Mouse (Mus musculus): ENCODE results near the gene Kpna2.
A peak's percentile ranks its signal among the peaks of the same experiment; 100 is the strongest.

Kpna2 gene

DNA sequence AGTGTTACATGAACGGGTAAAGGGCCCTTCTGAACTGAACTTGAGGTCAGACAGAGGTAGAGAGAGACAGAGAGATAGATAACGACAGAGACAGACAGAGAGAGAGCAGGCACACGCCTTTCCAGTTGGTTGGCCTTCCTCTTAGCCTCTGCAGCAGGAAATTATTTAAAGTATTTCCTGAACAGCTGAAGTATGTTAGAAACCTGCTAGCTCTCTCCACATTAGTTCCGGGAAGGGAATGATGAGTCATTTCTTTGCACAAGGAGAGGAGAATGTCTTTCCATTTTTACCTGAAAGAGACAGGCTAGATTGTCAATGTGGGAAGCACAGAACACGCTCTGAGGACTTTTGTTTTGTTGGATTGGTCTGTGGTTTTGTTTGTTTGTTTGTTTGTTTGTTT, 17.0 kb downstream of the Kpna2 start:
- peak; percentile 71 for DNase-seq (ENCODE audit: inconsistent ontology term)

DNA sequence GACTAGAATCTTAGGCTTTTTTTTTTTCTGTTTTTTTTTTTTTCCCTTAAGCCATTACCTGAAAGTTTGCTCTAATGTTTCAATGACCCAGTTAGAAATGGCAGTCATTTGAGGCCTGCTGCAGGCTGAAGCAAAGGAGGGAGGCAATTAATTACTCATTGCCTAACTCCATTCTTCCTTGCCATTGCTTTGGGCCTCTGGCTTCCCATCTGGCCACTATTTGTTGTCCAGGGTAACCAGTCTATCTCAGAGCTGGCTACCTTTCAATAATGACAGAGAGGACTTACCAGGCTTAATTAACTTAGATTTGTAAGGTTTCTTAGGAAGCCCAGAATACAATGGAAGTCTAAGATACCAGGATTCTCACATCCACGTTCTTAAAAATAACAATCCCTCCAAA, 17.6 kb downstream of the Kpna2 start:
- DNase-seq (ENCODE audit: inconsistent ontology term): peak; percentile 84

DNA sequence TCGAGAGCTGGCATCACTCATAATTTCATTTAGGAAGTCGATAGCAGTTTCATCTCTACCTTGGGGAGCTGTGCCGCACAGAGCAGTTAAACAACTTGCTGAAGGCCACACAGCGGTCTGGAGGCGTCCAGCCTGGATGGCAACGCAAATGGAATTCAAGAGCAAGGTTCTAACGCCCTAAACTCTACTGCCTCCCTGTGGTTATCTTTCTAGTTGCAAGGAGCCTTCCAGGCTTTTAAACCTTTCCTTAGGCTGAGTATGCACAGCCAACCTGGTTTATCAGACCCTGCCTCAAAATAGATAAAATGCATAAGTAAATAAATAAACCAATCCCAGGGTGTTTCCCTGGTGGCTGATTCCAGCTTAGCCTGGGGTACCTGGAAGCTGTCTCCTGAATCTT, 18.9 kb downstream of the Kpna2 start:
- DNase-seq (ENCODE audit: inconsistent ontology term): peak; percentile 66

DNA sequence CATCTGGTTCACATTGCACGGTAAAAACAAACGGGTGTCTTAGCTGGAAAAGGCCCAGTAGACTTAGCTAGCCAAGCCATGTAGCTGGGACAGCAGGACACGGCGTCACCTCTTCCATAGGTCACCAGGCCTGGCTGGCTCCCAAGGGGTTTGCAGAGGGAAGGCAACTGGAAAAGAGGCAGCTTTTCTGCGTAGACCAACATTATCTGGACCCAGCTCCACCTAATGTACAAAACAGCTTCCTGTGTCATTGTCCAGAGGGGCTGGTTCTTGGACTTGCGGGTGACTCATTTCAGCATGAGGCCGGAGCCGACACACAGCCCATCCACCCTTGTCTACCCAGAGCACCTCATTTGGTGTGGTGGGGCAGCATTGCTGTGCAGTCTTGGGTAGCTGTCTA, 23.1 kb downstream of the Kpna2 start:
- DNase-seq (ENCODE audit: inconsistent ontology term): no peak

DNA sequence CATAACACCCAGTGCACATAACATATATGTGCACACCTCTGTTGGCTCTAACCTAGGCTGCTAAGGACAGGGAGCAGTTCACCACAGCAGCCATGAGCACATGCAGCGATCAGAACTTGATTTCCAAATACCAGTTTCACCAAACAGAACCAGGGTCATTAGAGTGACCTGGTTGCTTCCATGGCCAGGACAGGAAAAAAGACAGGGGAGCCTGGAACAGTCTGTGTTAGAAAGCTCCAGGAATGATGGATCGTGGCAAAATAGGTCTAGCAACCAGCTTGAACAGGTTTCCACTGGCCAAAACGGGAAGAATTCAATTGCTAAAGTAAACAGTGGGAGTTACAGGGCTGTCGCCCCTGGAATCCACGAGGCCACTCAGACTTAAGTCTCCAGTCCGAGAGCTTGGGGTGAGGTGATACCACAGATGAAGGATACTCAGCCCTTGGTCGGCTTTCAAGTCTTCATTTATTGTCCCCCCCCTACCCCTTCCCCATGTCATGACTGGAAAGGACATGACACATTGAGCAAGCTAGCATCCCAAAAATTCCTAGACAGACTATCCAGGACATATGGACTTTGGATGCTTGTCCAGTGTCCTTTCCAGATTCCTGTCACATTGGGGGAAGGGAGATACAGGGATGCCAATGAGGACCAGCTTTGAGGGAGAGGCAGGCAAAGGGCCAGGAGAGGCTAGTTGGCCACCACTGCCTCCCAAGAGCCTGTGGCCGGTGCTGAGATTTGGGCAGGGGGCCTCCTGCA, 23.7 kb downstream of the Kpna2 start:
- DNase-seq (ENCODE audit: inconsistent ontology term): no peak

DNA sequence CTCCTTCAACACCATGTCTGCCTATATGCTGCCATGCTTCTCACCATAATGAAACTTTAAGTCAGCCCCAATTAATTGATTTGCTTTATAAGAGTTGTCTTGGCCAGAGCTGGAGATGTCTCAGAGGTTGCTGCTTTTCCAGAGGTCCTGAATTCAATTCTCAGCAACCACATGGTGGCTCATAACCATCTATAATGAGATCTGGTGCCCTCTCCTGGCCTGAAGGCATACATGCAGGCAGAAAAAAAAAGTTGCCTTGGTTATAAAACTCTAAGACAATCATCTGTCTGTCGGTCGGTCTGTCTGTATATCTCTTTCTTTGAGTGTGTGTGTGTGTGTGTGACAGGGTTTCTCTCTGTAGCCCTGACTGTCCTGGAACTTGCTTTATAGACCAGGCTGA, 24.9 kb downstream of the Kpna2 start:
- DNase-seq (ENCODE audit: inconsistent ontology term): no peak

DNA sequence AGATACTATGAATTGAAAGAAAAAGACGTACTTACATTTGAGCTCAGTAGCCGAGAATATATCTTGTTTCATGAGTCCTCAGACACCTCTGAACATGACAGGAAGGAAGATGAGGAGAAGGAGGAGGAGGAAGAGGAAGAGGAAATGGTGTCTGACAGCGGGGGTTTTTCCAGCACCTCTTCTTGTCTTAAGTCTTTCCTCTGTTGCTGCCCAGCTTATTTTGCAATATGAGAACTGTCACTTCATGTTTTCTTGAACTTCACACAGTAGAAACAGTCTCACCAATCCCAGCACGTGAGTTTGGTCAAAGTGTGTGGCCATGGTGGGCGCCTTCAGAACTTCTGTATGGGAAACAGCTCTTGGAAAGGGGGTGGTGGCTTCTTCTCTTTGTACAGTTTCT, 26.3 kb downstream of the Kpna2 start:
- no peak for DNase-seq (ENCODE audit: inconsistent ontology term)

DNA sequence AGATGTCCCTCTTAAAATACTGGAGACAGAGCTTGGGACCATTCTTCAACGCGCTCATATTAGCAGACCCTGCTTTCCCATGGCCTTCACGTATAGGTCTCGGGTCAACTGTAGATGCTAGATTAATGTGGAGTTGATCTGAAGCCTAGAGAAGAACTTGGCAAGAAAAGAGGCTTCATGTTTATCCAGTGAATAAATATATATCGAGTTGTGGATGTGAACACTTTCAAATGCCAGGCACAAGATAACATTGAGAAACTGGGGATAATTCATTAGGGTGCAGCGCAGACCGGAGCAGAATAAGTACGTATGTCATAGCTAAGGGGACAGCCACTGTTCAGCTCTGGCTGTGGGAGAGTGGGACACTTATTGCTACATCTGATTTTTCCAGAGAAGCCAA, 29.5 kb downstream of the Kpna2 start:
- DNase-seq (ENCODE audit: inconsistent ontology term): no peak

DNA sequence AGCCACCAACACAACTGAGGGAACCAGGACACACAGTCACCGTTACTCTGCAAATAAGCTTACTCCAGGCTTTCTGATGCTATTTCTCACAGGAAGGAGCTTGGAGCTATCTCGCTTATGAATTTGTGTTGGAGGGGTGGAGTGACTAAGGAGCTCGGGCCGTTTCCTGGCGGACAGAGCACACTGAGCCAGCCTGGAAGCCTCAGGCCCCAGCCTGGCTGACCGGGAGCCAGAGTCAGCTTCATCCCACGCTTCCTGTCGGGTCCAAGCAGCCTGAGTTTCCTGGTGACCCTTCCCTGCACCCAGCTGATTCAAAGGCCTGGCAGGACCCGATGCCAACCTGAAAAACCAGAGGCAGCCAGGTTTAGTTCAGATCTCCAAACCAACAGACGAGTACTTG, 31.7 kb downstream of the Kpna2 start:
- no peak for DNase-seq (ENCODE audit: inconsistent ontology term)

DNA sequence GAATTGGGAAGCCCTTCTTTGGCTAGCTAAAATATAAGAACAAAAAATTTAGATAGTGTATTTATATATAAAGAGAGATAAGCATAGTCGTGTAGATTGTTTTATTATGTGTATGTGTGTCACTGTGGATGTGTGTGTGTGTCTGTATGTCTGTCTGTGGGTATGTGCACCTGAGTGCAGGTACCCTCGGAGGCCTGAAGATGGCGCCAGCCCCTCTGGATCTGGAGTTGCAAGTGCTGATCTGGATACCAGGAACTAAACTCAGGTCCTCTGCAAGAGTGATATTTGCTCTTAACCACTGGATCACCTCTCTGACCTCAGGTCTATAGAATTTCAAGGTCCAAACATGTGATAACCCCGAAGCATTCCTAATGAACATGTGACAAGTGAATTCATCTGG, 33.5 kb downstream of the Kpna2 start:
- no peak for DNase-seq (ENCODE audit: inconsistent ontology term)

DNA sequence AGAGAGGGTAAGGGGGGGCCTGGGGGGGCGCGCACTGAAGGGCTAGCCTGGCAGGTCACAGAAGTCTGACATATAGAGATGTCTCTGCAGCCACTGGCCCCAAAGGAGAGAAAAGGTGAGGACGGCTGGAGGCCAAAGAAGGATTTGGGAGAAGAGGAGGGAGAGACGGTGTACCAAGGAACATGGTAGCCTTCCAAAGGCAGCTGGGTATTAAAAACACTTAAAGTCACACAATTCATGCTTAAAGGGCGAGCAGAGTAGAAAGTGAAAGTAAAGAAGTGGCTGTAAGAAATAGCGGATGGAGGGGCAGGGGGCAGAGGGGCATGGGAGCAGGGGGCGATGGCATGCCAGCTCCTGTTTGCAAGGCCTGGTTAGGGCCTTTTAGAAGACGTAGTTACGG, 37.0 kb downstream of the Kpna2 start:
- DNase-seq (ENCODE audit: inconsistent ontology term): no peak

DNA sequence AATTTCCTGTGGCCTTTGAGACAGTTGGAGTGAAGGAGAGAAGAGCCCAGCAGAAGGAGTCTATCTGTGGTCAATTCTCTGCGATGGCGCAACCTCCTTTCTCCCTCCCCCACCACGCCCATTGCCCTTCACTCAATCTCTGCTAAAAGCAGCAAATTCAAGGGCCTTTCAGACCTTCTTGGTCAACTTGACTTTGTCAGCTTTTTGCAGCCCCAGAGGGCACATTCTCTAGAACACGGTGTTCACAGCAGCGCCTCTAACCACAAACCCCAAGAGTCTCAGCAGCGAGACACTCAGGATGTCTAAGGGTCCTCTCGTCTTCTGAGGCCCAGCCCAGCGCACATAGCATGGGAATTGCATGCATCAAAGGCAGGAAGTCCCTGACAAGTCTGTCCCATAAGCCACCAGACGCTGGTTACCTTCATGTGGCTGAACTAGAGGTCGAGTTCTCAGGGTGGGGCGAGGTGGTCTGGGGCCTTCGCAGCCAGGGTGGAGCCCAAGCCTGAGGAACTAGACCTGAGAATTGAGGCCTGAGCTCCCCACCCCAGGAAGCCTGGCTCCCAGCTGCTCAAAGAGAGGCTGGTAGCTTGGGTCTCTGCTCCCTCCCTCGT, 37.8 kb downstream of the Kpna2 start:
- DNase-seq (ENCODE audit: inconsistent ontology term): no peak

DNA sequence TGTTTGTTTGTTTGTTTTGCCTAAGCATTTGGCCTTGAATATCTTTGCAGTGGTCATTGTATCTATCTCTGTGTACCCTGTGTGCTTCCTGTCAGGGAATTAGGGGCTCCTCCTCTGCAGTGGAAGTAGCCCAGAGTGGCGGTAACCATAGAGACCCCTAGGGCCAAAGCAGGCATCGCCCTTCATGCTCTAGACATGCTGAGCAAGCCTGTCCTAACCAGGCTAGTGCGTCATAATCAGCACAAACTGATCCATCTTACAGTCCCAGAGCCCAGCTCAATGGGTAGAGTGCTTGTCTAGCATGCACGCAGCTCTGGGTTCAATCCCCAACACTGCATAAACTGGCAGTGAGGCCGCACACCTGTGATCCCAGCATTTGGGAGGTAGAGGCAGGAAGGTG, 40.2 kb downstream of the Kpna2 start:
- DNase-seq (ENCODE audit: inconsistent ontology term): no peak

DNA sequence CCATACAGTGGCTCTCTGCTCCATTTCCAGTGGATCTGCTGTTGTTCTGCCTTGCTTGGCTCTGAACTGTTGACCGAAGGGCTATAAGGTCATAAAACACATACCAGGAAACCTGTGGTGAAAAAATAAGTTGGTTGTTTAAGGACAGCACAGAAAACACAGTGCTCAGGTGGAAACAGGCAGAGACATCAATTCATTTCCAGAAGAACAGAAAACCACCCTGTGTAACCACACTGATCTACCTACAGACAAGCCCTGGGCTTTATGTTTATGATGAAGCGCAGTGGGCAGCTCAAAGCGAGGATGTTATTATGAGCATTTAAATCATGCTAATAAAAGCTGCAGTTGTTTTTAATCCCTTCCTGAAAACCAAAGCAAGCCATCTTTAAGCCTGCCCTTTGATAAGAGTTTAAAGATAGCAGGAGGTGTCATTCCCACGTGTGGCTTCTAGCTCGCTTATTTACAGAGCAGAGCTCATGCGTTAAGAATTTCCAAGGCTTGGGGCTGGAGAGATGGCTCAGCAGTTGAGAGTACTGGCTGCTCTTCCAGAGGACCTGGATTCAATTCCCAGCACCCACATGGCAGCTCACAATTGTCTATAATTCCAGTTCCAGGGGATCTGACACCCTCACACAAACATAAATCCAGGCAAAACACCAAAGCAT, 40.8 kb downstream of the Kpna2 start:
- no peak for DNase-seq (ENCODE audit: inconsistent ontology term)

DNA sequence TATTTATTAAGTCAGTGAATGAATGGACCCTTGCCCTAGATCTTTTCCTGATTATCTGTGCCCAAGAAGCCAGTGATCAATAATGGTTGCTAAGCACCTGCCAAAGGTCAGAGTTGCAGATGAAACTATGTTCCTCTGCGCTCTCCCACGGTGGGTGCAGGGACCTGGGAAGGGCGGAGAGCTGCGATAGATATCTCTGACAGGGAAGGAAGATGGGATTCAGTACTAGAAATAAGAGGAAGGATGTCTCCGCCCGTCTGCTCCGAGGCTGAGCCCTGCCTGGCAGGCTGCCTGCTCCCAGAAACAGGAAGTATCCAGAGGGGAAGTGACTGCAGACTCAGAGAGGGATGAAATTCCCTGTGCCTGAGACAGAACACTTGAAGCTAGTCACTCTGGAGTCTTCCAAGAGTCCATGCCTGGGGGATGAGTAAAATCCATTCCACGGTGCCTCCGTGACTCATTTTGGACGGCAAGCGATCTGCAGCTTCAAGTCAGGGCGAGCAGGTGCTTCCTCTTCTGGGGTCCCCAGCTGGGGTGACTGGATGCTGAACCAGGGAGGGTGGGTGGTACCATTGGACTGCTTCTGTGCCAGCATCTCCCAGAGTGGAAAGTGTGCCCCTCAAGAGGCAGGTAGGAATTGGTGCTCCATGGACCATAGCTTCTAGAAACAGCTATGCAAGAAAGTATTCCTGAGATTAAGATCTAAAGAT, 41.9 kb downstream of the Kpna2 start:
- DNase-seq (ENCODE audit: inconsistent ontology term): peak; percentile 22

DNA sequence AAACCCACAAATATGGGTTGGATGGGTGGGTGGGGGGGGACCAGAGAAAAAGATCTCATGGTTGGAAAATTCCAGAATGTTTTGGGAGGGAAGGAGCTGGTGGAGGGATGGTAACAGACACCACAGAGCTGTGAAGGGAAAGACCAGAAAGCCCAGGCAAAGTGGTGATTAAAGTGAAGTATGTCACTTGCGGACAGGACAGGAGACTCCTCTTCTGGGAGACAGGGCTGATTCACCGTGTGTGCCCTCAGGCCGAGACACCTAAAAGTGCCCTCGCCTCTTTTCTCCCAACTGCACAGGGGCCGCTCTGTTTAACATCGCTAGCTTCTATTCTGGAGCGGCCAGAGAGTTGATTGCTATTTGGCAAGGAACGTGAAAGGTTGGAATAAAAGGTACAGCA, 44.8 kb downstream of the Kpna2 start:
- DNase-seq (ENCODE audit: inconsistent ontology term): no peak

DNA sequence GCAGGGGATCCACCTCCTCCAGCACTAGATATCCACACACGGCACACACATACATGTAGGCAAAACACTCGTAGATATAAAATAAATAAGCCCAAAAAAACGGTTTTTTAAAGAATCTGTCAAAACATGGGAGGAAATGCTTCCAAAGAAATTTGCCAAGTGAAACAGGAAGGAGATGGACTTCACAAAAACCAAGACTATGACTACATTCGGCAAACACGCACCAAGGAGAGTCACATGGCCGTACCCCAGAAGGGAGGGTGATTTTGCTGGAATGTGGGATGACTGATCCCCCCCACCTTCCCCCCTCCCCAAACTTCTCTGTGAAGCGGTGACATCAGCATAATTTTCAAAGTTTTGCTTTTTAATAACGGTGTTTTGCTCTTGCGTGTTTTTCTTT, 45.2 kb downstream of the Kpna2 start:
- DNase-seq (ENCODE audit: inconsistent ontology term): no peak
